Mouse (Mus musculus) gastrocnemius, adult 18-20 months (tissue): ENCODE data around the gene Olfr853. TPM values are rescaled to one million over a fixed set of nuclear protein-coding genes. Genes with fewer than 3 reads are reported as not detected.

Experiments used
- DNase-seq: peaks from one replicate; pipeline ENCODE4 v3.0.0; 2021; ENCODE audit warnings: low spot score
- long read RNA-seq, 2 experiments: library from polyadenylated mRNA; stranded (forward); transcript quantifications; one replicate each; pipeline ENCODE4 v2.0.0; 2021
- total RNA-seq, 2 experiments: library from RNA; stranded (reverse); gene quantifications; 2 replicates each; pipeline ENCODE4 v1.2.3; 2021

Gene Olfr853
- not detected for total RNA-seq
- long read RNA-seq, experiment 1, result 0 reads
- long read RNA-seq, experiment 2, result 0 reads

- no peak for DNase-seq
Measured at GRCm38 (mm10) chr9:19540976-19541375, at the start of gene Olfr853. Olfr853 (minus strand) TSS chr9:19541076.

- no peak for DNase-seq
Measured at GRCm38 (mm10) chr9:19582317-19582716, 41.4 kb upstream of the Olfr853 start, which contains the start of gene Olfr855. Olfr855 (plus strand) TSS chr9:19582617.

GRCm38 (mm10) chr9:19567282-19567681 lies 26.4 kb upstream of the Olfr853 start, which contains the start of gene Olfr854:
Olfr854 (minus strand) TSS chr9:19567382.
- DNase-seq, result no peak

GRCm38 (mm10) chr9:19492995-19493394 lies 47.9 kb downstream of the Olfr853 start, which contains the start of gene Olfr851:
Olfr851 (plus strand) TSS chr9:19493295.
- no peak for DNase-seq

Other genes starting within 250 kb of the Olfr853 start
- not detected for gene Olfr844, start 224.7 kb downstream of the Olfr853 start, total RNA-seq
- gene Olfr845, start 204.6 kb downstream of the Olfr853 start, total RNA-seq, result not detected
- not detected for gene Olfr846, start 177.1 kb downstream of the Olfr853 start, total RNA-seq
- not detected for gene Olfr847, start 162.4 kb downstream of the Olfr853 start, total RNA-seq
- not detected for gene Olfr849, start 100.8 kb downstream of the Olfr853 start, total RNA-seq
- not detected for gene Olfr850, start 62.8 kb downstream of the Olfr853 start, total RNA-seq
- not detected for gene Olfr851, start 47.8 kb downstream of the Olfr853 start, total RNA-seq
- gene Olfr854, start 26.3 kb upstream of the Olfr853 start, total RNA-seq, result not detected
- gene Olfr855, start 41.5 kb upstream of the Olfr853 start, total RNA-seq, result not detected
- 10 to 100 TPM; 14.3 to 15.2 TPM for gene Zfp317, start 81.0 kb upstream of the Olfr853 start, total RNA-seq
- gene Olfr857, start 168.4 kb upstream of the Olfr853 start, total RNA-seq, result not detected
- gene Olfr58, start 239.2 kb upstream of the Olfr853 start, total RNA-seq, result not detected